Mouse (Mus musculus): Measurements from ENCODE around the gene Nlrp6.

DNA sequence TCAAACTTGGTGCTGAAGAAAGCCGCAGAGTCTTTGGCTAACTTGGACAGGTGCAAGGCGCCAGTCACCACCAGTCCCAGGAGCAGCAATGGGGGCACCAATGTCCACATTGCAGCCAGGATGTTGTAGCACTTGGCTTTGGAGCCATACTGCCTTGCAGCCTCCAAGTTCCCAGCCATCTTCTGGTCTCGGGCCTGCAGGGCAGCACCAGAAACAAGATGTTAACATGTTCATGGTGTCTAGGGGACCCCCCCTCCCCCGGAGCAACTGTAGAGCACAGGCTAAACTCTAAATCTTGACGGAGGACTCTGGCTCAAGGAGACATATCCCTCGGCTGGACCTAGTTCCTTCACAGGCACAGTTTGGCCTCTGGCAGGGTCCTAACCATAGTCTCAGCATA, 28.6 kb downstream of the Nlrp6 start:
- TF ChIP-seq CTCF (IDR thresholded peaks at IDR 0.05; ENCODE audit: borderline replicate concordance, insufficient read depth, low read length) (no peak), POLR2A (IDR thresholded peaks at IDR 0.05; ENCODE audit: low read depth, low read length) (no peak)

Data from embryonic fibroblast, embryonic 13.5 days (primary cell).